ENCODE assay signal across 8 mouse cellular contexts in genomic region chr8:70041885-70042546, GRCm38 (mm10). TPM values are rescaled to one million over a fixed set of nuclear protein-coding genes. Genes with fewer than 3 reads are reported as not detected.
DNase-seq lines count a peak whose midpoint lies in the region; ATAC-seq and TF ChIP-seq lines count a peak whose summit lies in the region.

No protein-coding gene starts in this region.

- H3K4me1 ChIP-seq in bone marrow, adult 2 months (ENCODE audit: control insufficient read depth, insufficient read depth, low read length) = peaks cover 2% of the 10 kb centered on the region; the same call in 1 of the 2 replicates
- H3K4me1 ChIP-seq in kidney, embryonic 16.5 days (ENCODE audit: insufficient read depth, low read length) = peaks cover 32% of the 10 kb centered on the region
- peaks cover 17% of the 10 kb centered on the region for H3K4me1 ChIP-seq in stomach, embryonic 15.5 days

- H3K27ac ChIP-seq in layer of hippocampus, adult 2 months = peak overlapping the region; percentile 100
- H3K27ac ChIP-seq in bone marrow, adult 2 months (ENCODE audit: control insufficient read depth, insufficient read depth, low read depth, low read length, poor library complexity) = peak overlapping the region; percentile 83
- no peak overlapping the region for H3K27ac ChIP-seq in kidney, embryonic 16.5 days (ENCODE audit: low read length)
- H3K27ac ChIP-seq in stomach, embryonic 15.5 days = peak overlapping the region; percentile 36

- peak; percentile 34 for ATAC-seq in kidney, embryonic 16.5 days (ENCODE audit: low FRiP score, low TSS enrichment)
- ATAC-seq in stomach, embryonic 15.5 days (ENCODE audit: insufficient read depth, low FRiP score, low read depth) = peak; percentile 19; the same call in 1 of the 2 replicates
- ATAC-seq in activated CD4-positive, CD25-positive, alpha-beta regulatory T cell, adult 4 months = no peak

- WGBS in bone marrow, adult 2 months = under 1% methylated on average over 47 of the region's 47 CpGs
- under 1% methylated on average over 47 of the region's 47 CpGs for WGBS in kidney, embryonic 16.5 days
- under 1% methylated on average over 47 of the region's 47 CpGs for WGBS in stomach, embryonic 15.5 days

- DNase-seq in layer of hippocampus, adult 2 months (ENCODE audit: low spot score in 2 of 2) = no peak
- DNase-seq in layer of hippocampus, postnatal 36 days = no peak
- peak; percentile 25 to 44 for DNase-seq in frontal cortex, postnatal 10 days (ENCODE audit: low spot score in 2 of 2)
- DNase-seq in lung, postnatal 36 days = peak; percentile 28

- no peak for TF ChIP-seq CTCF in layer of hippocampus, adult 2 months (conservative IDR thresholded peaks at IDR 0.05)
- TF ChIP-seq CTCF in bone marrow, adult 2 months (IDR thresholded peaks at IDR 0.05; ENCODE audit: control insufficient read depth, insufficient read depth, low read length) = no peak

- no peaks in the 10 kb centered on the region for H3K36me3 ChIP-seq in kidney, embryonic 16.5 days (ENCODE audit: insufficient read depth, low read length)
- no peaks in the 10 kb centered on the region for H3K36me3 ChIP-seq in stomach, embryonic 15.5 days

- peak overlapping the region; percentile 84 for H3K4me2 ChIP-seq in kidney, embryonic 16.5 days (replicated peaks; ENCODE audit: low read depth, low read length)
- peak overlapping the region; percentile 81 for H3K4me2 ChIP-seq in stomach, embryonic 15.5 days

- peak overlapping the region; percentile 75 for H3K4me3 ChIP-seq in layer of hippocampus, adult 2 months
- H3K4me3 ChIP-seq in bone marrow, adult 2 months (replicated peaks; ENCODE audit: control insufficient read depth, low read depth, low read length) = peak overlapping the region; percentile 89
- peak overlapping the region; percentile 93 for H3K4me3 ChIP-seq in kidney, embryonic 16.5 days (ENCODE audit: low read length)
- H3K4me3 ChIP-seq in stomach, embryonic 15.5 days (replicated peaks) = peak overlapping the region; percentile 94

- no peaks in the 10 kb centered on the region for H3K9me3 ChIP-seq in kidney, embryonic 16.5 days (ENCODE audit: low read length)
- H3K9me3 ChIP-seq in stomach, embryonic 15.5 days = no peaks in the 10 kb centered on the region

- H3K9ac ChIP-seq in kidney, embryonic 16.5 days (replicated peaks; ENCODE audit: low read length) = peak overlapping the region; percentile 81
- peak overlapping the region; percentile 94 for H3K9ac ChIP-seq in stomach, embryonic 15.5 days

- no peak for TF ChIP-seq POLR2A in bone marrow, adult 2 months (IDR thresholded peaks at IDR 0.05; ENCODE audit: borderline replicate concordance, control insufficient read depth, low read depth, low read length)

- H3K27me3 ChIP-seq in kidney, embryonic 16.5 days (ENCODE audit: insufficient read depth, low read length) = no peaks in the 10 kb centered on the region
- no peaks in the 10 kb centered on the region for H3K27me3 ChIP-seq in stomach, embryonic 15.5 days (replicated peaks)

RNA-seq across cellular contexts. Expression of gene Mau2, which starts 0.5 kb away (rescaled TPM):
- total RNA-seq in layer of hippocampus, adult 2 months (2021) = 10 to 100 TPM; 73.6 to 74.3 TPM
- total RNA-seq in layer of hippocampus, postnatal 36 days (2021) = 10 to 100 TPM; 77.3 to 80.9 TPM
- polyA plus RNA-seq in bone marrow, adult 2 months (2011; ENCODE audit: insufficient read depth, insufficient read length, low replicate concordance, missing spikeins) = 29.7 and 51.9 TPM in 2 replicates
- polyA plus RNA-seq in kidney, embryonic 16.5 days (2015; fragmentation: Nextera tagmentation; extraction: Ambion mirVana) = 54.3 and 62.4 TPM in 2 replicates
- polyA plus RNA-seq in stomach, embryonic 15.5 days (2015; fragmentation: Nextera tagmentation; extraction: Ambion mirVana) = 44.7 and 47.9 TPM in 2 replicates
- polyA plus RNA-seq in activated CD4-positive, CD25-positive, alpha-beta regulatory T cell, adult 4 months (2017; shearing (Covaris generic)) = 10 to 100 TPM; 36.4 to 50.1 TPM

RNA-seq across cellular contexts. Expression of gene Sugp1, which starts 0.6 kb away (rescaled TPM):
- 10 to 100 TPM; 56.1 to 56.9 TPM for total RNA-seq in layer of hippocampus, adult 2 months (2021)
- total RNA-seq in layer of hippocampus, postnatal 36 days (2021) = 10 to 100 TPM; 47.0 to 51.3 TPM
- polyA plus RNA-seq in bone marrow, adult 2 months (2011; ENCODE audit: insufficient read depth, insufficient read length, low replicate concordance, missing spikeins) = 19.1 and 26.4 TPM in 2 replicates
- 50.7 and 51.6 TPM in 2 replicates for polyA plus RNA-seq in kidney, embryonic 16.5 days (2015; fragmentation: Nextera tagmentation; extraction: Ambion mirVana)
- polyA plus RNA-seq in stomach, embryonic 15.5 days (2015; fragmentation: Nextera tagmentation; extraction: Ambion mirVana) = 37.3 and 42.0 TPM in 2 replicates
- 10 to 100 TPM; 45.0 to 46.4 TPM for polyA plus RNA-seq in activated CD4-positive, CD25-positive, alpha-beta regulatory T cell, adult 4 months (2017; shearing (Covaris generic))

RNA-seq across cellular contexts. Expression of gene Tm6sf2, which starts 30.7 kb away (rescaled TPM):
- total RNA-seq in layer of hippocampus, adult 2 months (2021) = 1 to 10 TPM; 3.1 to 7.4 TPM
- total RNA-seq in layer of hippocampus, postnatal 36 days (2021) = 1 to 10 TPM; 5.0 to 8.5 TPM
- 1.6 and 2.8 TPM in 2 replicates for polyA plus RNA-seq in bone marrow, adult 2 months (2011; ENCODE audit: insufficient read depth, insufficient read length, low replicate concordance, missing spikeins)
- polyA plus RNA-seq in kidney, embryonic 16.5 days (2015; fragmentation: Nextera tagmentation; extraction: Ambion mirVana) = 0.94 and 1.3 TPM in 2 replicates
- 7.0 and 9.9 TPM in 2 replicates for polyA plus RNA-seq in stomach, embryonic 15.5 days (2015; fragmentation: Nextera tagmentation; extraction: Ambion mirVana)
- under 1 TPM; 0.34 to 0.69 TPM for polyA plus RNA-seq in activated CD4-positive, CD25-positive, alpha-beta regulatory T cell, adult 4 months (2017; shearing (Covaris generic))

RNA-seq across cellular contexts. Expression of gene Hapln4, which starts 41.2 kb away (rescaled TPM):
- 10 to 100 TPM; 89.0 to 99.7 TPM for total RNA-seq in layer of hippocampus, adult 2 months (2021)
- 10 to 100 TPM; 73.7 to 91.3 TPM for total RNA-seq in layer of hippocampus, postnatal 36 days (2021)
- polyA plus RNA-seq in bone marrow, adult 2 months (2011; ENCODE audit: insufficient read depth, insufficient read length, low replicate concordance, missing spikeins) = not detected in 2 replicates
- polyA plus RNA-seq in kidney, embryonic 16.5 days (2015; fragmentation: Nextera tagmentation; extraction: Ambion mirVana) = not detected in 2 replicates
- 0.10 and 0.14 TPM in 2 replicates for polyA plus RNA-seq in stomach, embryonic 15.5 days (2015; fragmentation: Nextera tagmentation; extraction: Ambion mirVana)
- polyA plus RNA-seq in activated CD4-positive, CD25-positive, alpha-beta regulatory T cell, adult 4 months (2017; shearing (Covaris generic)) = not detected

RNA-seq across cellular contexts. Expression of gene Gatad2a, which starts 45.8 kb away (rescaled TPM):
- total RNA-seq in layer of hippocampus, adult 2 months (2021) = 10 to 100 TPM; 29.7 to 32.4 TPM
- total RNA-seq in layer of hippocampus, postnatal 36 days (2021) = 10 to 100 TPM; 31.4 to 33.4 TPM
- 22.0 and 34.5 TPM in 2 replicates for polyA plus RNA-seq in bone marrow, adult 2 months (2011; ENCODE audit: insufficient read depth, insufficient read length, low replicate concordance, missing spikeins)
- polyA plus RNA-seq in kidney, embryonic 16.5 days (2015; fragmentation: Nextera tagmentation; extraction: Ambion mirVana) = 40.6 and 43.3 TPM in 2 replicates
- polyA plus RNA-seq in stomach, embryonic 15.5 days (2015; fragmentation: Nextera tagmentation; extraction: Ambion mirVana) = 56.0 and 56.8 TPM in 2 replicates
- 10 to 100 TPM; 22.9 to 25.8 TPM for polyA plus RNA-seq in activated CD4-positive, CD25-positive, alpha-beta regulatory T cell, adult 4 months (2017; shearing (Covaris generic))

Comparison
In these comparisons a context has a peak if more than half of its experiments do, and no peak if none do; other contexts are left out.
1. DNase-seq: peak in frontal cortex, postnatal 10 days (2 of 2) and lung, postnatal 36 days (single experiment); none in layer of hippocampus, adult 2 months (0 of 2) and layer of hippocampus, postnatal 36 days (0 of 2).
2. Peak in every context shown above with its lines, with median percentiles within 50 percentile points of each other: H3K4me3 ChIP-seq.